Mouse (Mus musculus) heart, embryonic 11.5 days (tissue): ENCODE measurements at regions not wholly inside any gene's neighbourhood (a gene's known extent, or its start where the extent isn't known, plus 50 kb on each side); places are given as distances from the start of the nearest gene placed in this dataset.

Source experiments
- ATAC-seq: fragments of 200-750 bp; cut with Nextera tagmentation; replicated peaks from 2 replicates; pipeline ENCODE4 v1.8.0; 2017; ENCODE audit warnings: moderate library complexity; ENCODE audit not compliant: insufficient number of reproducible peaks, low FRiP score, low TSS enrichment
- H3K27ac ChIP-seq: fragments of 300-500 bp; sonication (generic); 2 replicates; pipeline ENCODE4 v1.5.1; 2014; ENCODE audit warnings: mild to moderate bottlenecking, low read depth, low read length
- H3K27me3 ChIP-seq: fragments of 300-500 bp; sonication (generic); 2 replicates; pipeline ENCODE4 v1.6.1; 2014; ENCODE audit warnings: mild to moderate bottlenecking, low read length, mixed read lengths; ENCODE audit not compliant: control insufficient read depth, insufficient read depth
- H3K36me3 ChIP-seq: fragments of 300-500 bp; sonication (generic); 2 replicates; pipeline ENCODE4 v1.6.1; 2014; ENCODE audit warnings: mild to moderate bottlenecking, low read length, moderate library complexity, mixed read lengths; ENCODE audit not compliant: control insufficient read depth, insufficient read depth
- H3K4me1 ChIP-seq: fragments of 300-500 bp; sonication (generic); 2 replicates; pipeline ENCODE4 v1.6.1; 2014; ENCODE audit warnings: low read length; ENCODE audit not compliant: control insufficient read depth, insufficient read depth
- H3K4me2 ChIP-seq: fragments of 300-500 bp; sonication (generic); 2 replicates; pipeline ENCODE4 v1.6.1; 2014; ENCODE audit warnings: mild to moderate bottlenecking, moderate library complexity
- H3K4me3 ChIP-seq: fragments of 300-500 bp; sonication (generic); 2 replicates; pipeline ENCODE4 v1.5.1; 2014; ENCODE audit warnings: low read depth, low read length
- H3K9ac ChIP-seq: fragments of 300-500 bp; sonication (generic); 2 replicates; pipeline ENCODE4 v1.6.1; 2014; ENCODE audit warnings: mild to moderate bottlenecking, low read depth, low read length, moderate library complexity
- H3K9me3 ChIP-seq: fragments of 300-500 bp; sonication (generic); replicated peaks from 2 replicates; pipeline ENCODE4 v1.6.1; 2016; ENCODE audit warnings: low read length; ENCODE audit not compliant: control insufficient read depth
- WGBS: fragments of 180-500 bp; shearing (Covaris S2); extraction: QIAGEN DNeasy Blood & Tissue Kit; methylation state at CpG from one replicate; pipeline ENCODE4 v1.1.7; 2014; ENCODE audit not compliant: insufficient replicate concordance; 5-methylcytosine and 5-hydroxymethylcytosine counted together

DNA sequence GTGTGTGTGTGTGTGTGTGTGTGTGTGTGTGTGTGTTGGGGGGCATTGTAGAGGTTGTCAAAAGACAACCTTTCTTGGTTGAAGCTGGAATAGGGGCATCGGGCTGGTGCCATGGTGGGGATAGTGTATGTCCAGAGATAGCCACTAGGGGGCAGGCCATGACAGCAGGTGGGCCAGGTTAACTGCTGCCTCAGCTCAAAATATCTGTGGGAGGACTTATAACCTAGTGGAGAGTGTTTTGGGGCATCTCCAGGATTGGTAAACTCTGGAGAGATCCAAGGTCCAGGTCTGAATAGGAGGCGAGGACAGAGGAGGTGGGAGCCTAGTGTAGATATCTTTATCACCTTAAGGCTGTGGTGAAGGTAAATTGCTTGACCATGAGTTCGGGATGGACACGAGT is 259.3 kb downstream of the Dhx35 start:
- 0 out of 2 replicates have a peak, but pooled peaks have one; percentile 12 for ATAC-seq
- H3K36me3 ChIP-seq, result no peaks in the 10 kb centered on the region
- H3K27ac ChIP-seq, result no peak overlapping the region
- 58% methylated on average over 4 of the region's 4 CpGs for WGBS
- no peaks in the 10 kb centered on the region for H3K9me3 ChIP-seq
- no peak overlapping the region for H3K4me3 ChIP-seq
- no peak overlapping the region for H3K4me2 ChIP-seq
- 0 out of 2 replicates have a peak, but pooled peaks cover 2% of the 10 kb centered on the region for H3K4me1 ChIP-seq
- no peak overlapping the region for H3K9ac ChIP-seq
- no peaks in the 10 kb centered on the region for H3K27me3 ChIP-seq

GRCm38 (mm10) chr2:159054451-159054850 is 259.8 kb downstream of the Dhx35 start:
- 82% methylated on average over 3 of the region's 3 CpGs for WGBS
- Histone ChIP-seq H3K9ac (no peak overlapping the region), H3K27ac (no peak overlapping the region), H3K4me1 (0 out of 2 replicates have a peak, but pooled peaks cover 2% of the 10 kb centered on the region), H3K36me3 (no peaks in the 10 kb centered on the region), H3K4me3 (no peak overlapping the region), H3K4me2 (no peak overlapping the region), H3K9me3 (no peaks in the 10 kb centered on the region), H3K27me3 (no peaks in the 10 kb centered on the region)
- no peak for ATAC-seq

GRCm38 (mm10) chr2:159055780-159056179 is 261.2 kb downstream of the Dhx35 start:
- Histone ChIP-seq H3K9me3 (no peaks in the 10 kb centered on the region), H3K36me3 (no peaks in the 10 kb centered on the region), H3K4me3 (no peak overlapping the region), H3K4me1 (0 out of 2 replicates have a peak, but pooled peaks cover 2% of the 10 kb centered on the region), H3K9ac (no peak overlapping the region), H3K27ac (no peak overlapping the region), H3K27me3 (no peaks in the 10 kb centered on the region), H3K4me2 (no peak overlapping the region)
- 41% methylated on average over 6 of the region's 6 CpGs for WGBS
- ATAC-seq, result no peak

- Histone ChIP-seq H3K9me3 (no peaks in the 10 kb centered on the region), H3K4me1 (0 out of 2 replicates have a peak, but pooled peaks cover 2% of the 10 kb centered on the region), H3K9ac (no peak overlapping the region), H3K27me3 (no peaks in the 10 kb centered on the region), H3K36me3 (no peaks in the 10 kb centered on the region), H3K4me3 (no peak overlapping the region), H3K4me2 (no peak overlapping the region), H3K27ac (no peak overlapping the region)
- 47% methylated on average over 3 of the region's 3 CpGs for WGBS
- no peak for ATAC-seq
Measured at GRCm38 (mm10) chr2:159056960-159057359, 262.4 kb downstream of the Dhx35 start.

GRCm38 (mm10) chr2:159057506-159057905 is 262.9 kb downstream of the Dhx35 start:
- WGBS, result 63% methylated on average over 5 of the region's 5 CpGs

GRCm38 (mm10) chr2:159062266-159062665 is 267.7 kb downstream of the Dhx35 start:
- H3K4me3 ChIP-seq, result no peak overlapping the region
- 80% methylated on average over 2 of the region's 2 CpGs for WGBS
- H3K4me2 ChIP-seq, result no peak overlapping the region
- H3K27ac ChIP-seq, result no peak overlapping the region
- H3K9ac ChIP-seq, result no peak overlapping the region
- H3K4me1 ChIP-seq, result 0 out of 2 replicates have a peak, but pooled peaks cover 2% of the 10 kb centered on the region
- no peaks in the 10 kb centered on the region for H3K9me3 ChIP-seq
- no peak for ATAC-seq
- no peaks in the 10 kb centered on the region for H3K27me3 ChIP-seq
- H3K36me3 ChIP-seq, result no peaks in the 10 kb centered on the region

More at GRCm38 (mm10) chr2:159057506-159057905, 262.9 kb downstream of the Dhx35 start:
- Histone ChIP-seq H3K4me3 (no peak overlapping the region), H3K9ac (no peak overlapping the region), H3K36me3 (no peaks in the 10 kb centered on the region), H3K4me2 (no peak overlapping the region), H3K27ac (no peak overlapping the region), H3K9me3 (no peaks in the 10 kb centered on the region), H3K27me3 (no peaks in the 10 kb centered on the region), H3K4me1 (0 out of 2 replicates have a peak, but pooled peaks cover 2% of the 10 kb centered on the region)
- ATAC-seq, result no peak

DNA sequence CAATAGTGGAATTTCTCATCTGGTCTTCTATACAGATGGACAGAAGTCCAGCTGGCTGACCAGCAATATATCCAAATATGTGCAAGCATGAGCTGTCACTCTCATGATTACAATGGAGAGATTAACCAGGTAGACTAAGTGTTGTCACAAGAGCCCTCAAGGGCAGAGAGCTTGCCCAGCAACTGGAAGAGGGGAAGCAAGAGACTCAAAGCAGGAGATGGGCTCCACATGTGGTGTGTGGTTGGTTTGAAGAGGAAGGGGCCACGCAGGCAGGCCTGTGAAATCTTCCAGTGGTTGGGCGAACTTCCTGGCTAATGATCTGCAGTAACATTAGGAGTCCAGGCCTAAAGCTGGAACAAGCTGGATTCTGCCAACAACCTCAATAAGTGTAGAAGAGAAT is 268.1 kb downstream of the Dhx35 start:
- WGBS, result 66% methylated on average over 2 of the region's 2 CpGs
- no peak overlapping the region for H3K27ac ChIP-seq
- H3K4me1 ChIP-seq, result no peaks in the 10 kb centered on the region
- H3K27me3 ChIP-seq, result no peaks in the 10 kb centered on the region
- no peak overlapping the region for H3K9ac ChIP-seq
- H3K4me2 ChIP-seq, result no peak overlapping the region
- H3K9me3 ChIP-seq, result no peaks in the 10 kb centered on the region
- H3K36me3 ChIP-seq, result no peaks in the 10 kb centered on the region
- ATAC-seq, result no peak
- no peak overlapping the region for H3K4me3 ChIP-seq

GRCm38 (mm10) chr2:159064403-159064970 is 269.9 kb downstream of the Dhx35 start:
- H3K36me3 ChIP-seq, result no peaks in the 10 kb centered on the region
- H3K9me3 ChIP-seq, result no peaks in the 10 kb centered on the region
- H3K4me2 ChIP-seq, result no peak overlapping the region
- no peaks in the 10 kb centered on the region for H3K4me1 ChIP-seq
- no peak overlapping the region for H3K9ac ChIP-seq
- no peak for ATAC-seq
- 73% methylated on average over 9 of the region's 9 CpGs for WGBS
- no peak overlapping the region for H3K4me3 ChIP-seq
- no peak overlapping the region for H3K27ac ChIP-seq
- no peaks in the 10 kb centered on the region for H3K27me3 ChIP-seq

DNA sequence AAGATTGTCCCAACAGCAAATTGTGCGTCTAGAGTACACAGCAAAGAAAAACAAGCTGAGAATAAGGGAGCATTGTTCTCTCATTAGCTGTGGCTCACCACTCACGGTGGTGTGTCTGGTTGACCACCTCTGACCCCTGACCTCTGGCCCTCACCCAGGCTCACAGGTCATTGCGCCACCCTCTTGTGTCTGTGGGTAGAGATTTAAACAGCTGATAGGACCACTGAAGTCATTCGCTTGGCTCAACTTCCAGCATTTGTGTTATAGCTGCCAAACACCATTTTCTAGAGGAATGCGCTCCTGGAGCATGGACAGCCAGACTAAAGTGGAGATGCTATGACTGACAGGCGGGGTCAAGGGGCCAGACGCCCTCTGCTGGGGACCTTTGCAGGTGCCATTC is 272.9 kb downstream of the Dhx35 start:
- no peak overlapping the region for H3K9ac ChIP-seq
- H3K4me2 ChIP-seq, result no peak overlapping the region
- no peaks in the 10 kb centered on the region for H3K36me3 ChIP-seq
- H3K4me1 ChIP-seq, result no peaks in the 10 kb centered on the region
- WGBS, result 59% methylated on average over 7 of the region's 7 CpGs
- no peak for ATAC-seq
- no peaks in the 10 kb centered on the region for H3K9me3 ChIP-seq
- no peak overlapping the region for H3K4me3 ChIP-seq
- H3K27ac ChIP-seq, result no peak overlapping the region
- no peaks in the 10 kb centered on the region for H3K27me3 ChIP-seq
